Mouse (Mus musculus) mouse embryonic stem cell (cell line): ENCODE measurements around the gene Tnfaip8l1.

ENCODE experiments used
- in situ Hi-C, 2 experiments: fragments of 300-500 bp; cut with MboI; formaldehyde crosslinking; loops; 1 replicate in 1 of 2; 3 replicates in 1 of 2; pipeline ENCODE4 v1.14.3; 2019 to 2020; ENCODE audit warnings: low sequenced_read_pairs in 2 of 2, low pct_unique_long_range_greater_than_20kb in 1 of 2, mixed read lengths in 1 of 2; ENCODE audit not compliant: unreplicated experiment in 1 of 2

Gene Tnfaip8l1

GRCm38 (mm10) chr17:56169830-56170229 is 7.6 kb downstream of the Tnfaip8l1 start:
- in situ Hi-C loops = no loop called here

GRCm38 (mm10) chr17:56170636-56171035 is 8.4 kb downstream of the Tnfaip8l1 start:
- in situ Hi-C loops = no loop called here

- in situ Hi-C loops = no loop called here
These were observed 9.2 kb downstream of the Tnfaip8l1 start for GRCm38 (mm10) chr17:56171456-56171855.

GRCm38 (mm10) chr17:56171881-56172280 is 9.6 kb downstream of the Tnfaip8l1 start:
- in situ Hi-C loops = no loop called here

- in situ Hi-C loops = no loop called here
These were observed 11.2 kb downstream of the Tnfaip8l1 start for GRCm38 (mm10) chr17:56173401-56174046.

GRCm38 (mm10) chr17:56175416-56175815 is 13.1 kb downstream of the Tnfaip8l1 start:
- in situ Hi-C loops = no loop called here

GRCm38 (mm10) chr17:56182975-56183657 is 20.8 kb downstream of the Tnfaip8l1 start:
- in situ Hi-C loops = no loop called here

GRCm38 (mm10) chr17:56183658-56184103 is 21.4 kb downstream of the Tnfaip8l1 start, which contains the start of gene Mydgf:
Gene Mydgf (minus strand): TSS chr17:56183920.
- in situ Hi-C loops = no loop called here

GRCm38 (mm10) chr17:56185281-56186141 is 23.2 kb downstream of the Tnfaip8l1 start:
- in situ Hi-C loops = no loop called here

- in situ Hi-C loops = no loop called here
These were observed 29.0 kb downstream of the Tnfaip8l1 start for GRCm38 (mm10) chr17:56191266-56191665.

- in situ Hi-C loops = no loop called here
These were observed 32.1 kb downstream of the Tnfaip8l1 start for GRCm38 (mm10) chr17:56194357-56194756.

- in situ Hi-C loops = no loop called here
These were observed 32.5 kb downstream of the Tnfaip8l1 start for GRCm38 (mm10) chr17:56194765-56195164.

- in situ Hi-C loops = no loop called here
These were observed 34.6 kb downstream of the Tnfaip8l1 start for GRCm38 (mm10) chr17:56196860-56197259.

- in situ Hi-C loops = no loop called here
These were observed 38.3 kb downstream of the Tnfaip8l1 start for GRCm38 (mm10) chr17:56200586-56200985.

- in situ Hi-C loops = no loop called here
These were observed 39.4 kb downstream of the Tnfaip8l1 start for GRCm38 (mm10) chr17:56201642-56202041.

GRCm38 (mm10) chr17:56202476-56202875 is 40.2 kb downstream of the Tnfaip8l1 start:
- in situ Hi-C loops = no loop called here

GRCm38 (mm10) chr17:56203729-56204128 is 41.5 kb downstream of the Tnfaip8l1 start:
- in situ Hi-C loops = no loop called here

- in situ Hi-C loops = no loop called here
These were observed 44.1 kb downstream of the Tnfaip8l1 start for GRCm38 (mm10) chr17:56206276-56206884.
